Mouse (Mus musculus) liver, embryonic 15.5 days (tissue): Measurements from ENCODE around the gene Gprc5d. TPM values are rescaled to one million over a fixed set of nuclear protein-coding genes. Genes with fewer than 3 reads are reported as not detected.

Source experiments
- ATAC-seq: fragments of 200-750 bp; cut with Nextera tagmentation; 2 replicates; pipeline ENCODE4 v1.8.0; 2017; ENCODE audit warnings: moderate number of reproducible peaks, mild to moderate bottlenecking, moderate library complexity; ENCODE audit not compliant: insufficient read depth
- H3K27ac ChIP-seq: fragments of 300-500 bp; sonication (generic); replicated peaks from 2 replicates; pipeline ENCODE4 v1.5.1; 2015; ENCODE audit warnings: mild to moderate bottlenecking, inconsistent platforms
- H3K27me3 ChIP-seq: fragments of 300-500 bp; sonication (generic); 2 replicates; pipeline ENCODE4 v1.6.1; 2015; ENCODE audit warnings: mild to moderate bottlenecking, inconsistent platforms
- H3K36me3 ChIP-seq: fragments of 300-500 bp; sonication (generic); replicated peaks from 2 replicates; pipeline ENCODE4 v1.6.1; 2015; ENCODE audit warnings: moderate library complexity, mild to moderate bottlenecking, inconsistent platforms
- H3K4me1 ChIP-seq: fragments of 300-500 bp; sonication (generic); replicated peaks from 2 replicates; pipeline ENCODE4 v1.6.1; 2015; ENCODE audit warnings: inconsistent platforms
- H3K4me2 ChIP-seq: fragments of 300-500 bp; sonication (generic); 2 replicates; pipeline ENCODE4 v1.6.1; 2015; ENCODE audit warnings: moderate library complexity, mild to moderate bottlenecking, inconsistent platforms
- H3K4me3 ChIP-seq: fragments of 300-500 bp; sonication (generic); replicated peaks from 2 replicates; pipeline ENCODE4 v1.5.1; 2015; ENCODE audit warnings: mild to moderate bottlenecking, inconsistent platforms
- H3K9ac ChIP-seq: fragments of 300-500 bp; sonication (generic); 2 replicates; pipeline ENCODE4 v1.6.1; 2015; ENCODE audit warnings: moderate library complexity, mild to moderate bottlenecking, inconsistent platforms
- H3K9me3 ChIP-seq: fragments of 300-500 bp; sonication (generic); replicated peaks from 2 replicates; pipeline ENCODE4 v1.6.1; 2016; ENCODE audit warnings: inconsistent platforms
- WGBS: fragments of 180-500 bp; shearing (Covaris S2); methylation state at CpG from one replicate; pipeline ENCODE4 v1.1.7; 2015; ENCODE audit warnings: mixed read lengths; ENCODE audit not compliant: insufficient replicate concordance; 5-methylcytosine and 5-hydroxymethylcytosine counted together
- polyA plus RNA-seq: library from polyadenylated mRNA; unstranded; fragments of >200 nt; fragmentation: Nextera tagmentation; extraction: Ambion mirVana; gene quantifications from 2 replicates; pipeline ENCODE4 v1.2.1, GENCODE M21; 2015

Gprc5d gene
- polyA plus RNA-seq, 1 experiment from 2014 or later = 0.15 TPM

- Histone ChIP-seq H3K27ac (no peak overlapping the region), H3K4me1 (no peaks in the 10 kb centered on the region), H3K4me2 (no peak overlapping the region), H3K27me3 (peaks cover 4% of the 10 kb centered on the region; the same call in 1 of the 2 replicates), H3K36me3 (no peaks in the 10 kb centered on the region), H3K4me3 (no peak overlapping the region), H3K9me3 (no peaks in the 10 kb centered on the region), H3K9ac (no peak overlapping the region)
- no peak for ATAC-seq
- 64% methylated on average over 15 of the region's 15 CpGs for WGBS
Observed at GRCm38 (mm10) chr6:135100787-135101472, 17.2 kb downstream of the Gprc5d start.

GRCm38 (mm10) chr6:135092798-135093470, 25.1 kb downstream of the Gprc5d start:
- H3K27ac ChIP-seq = no peak overlapping the region
- ATAC-seq = no peak
- H3K36me3 ChIP-seq = no peaks in the 10 kb centered on the region
- H3K9me3 ChIP-seq = no peaks in the 10 kb centered on the region
- 68% methylated on average over 12 of the region's 12 CpGs for WGBS
- no peaks in the 10 kb centered on the region for H3K4me1 ChIP-seq
- H3K27me3 ChIP-seq = no peaks in the 10 kb centered on the region
- H3K4me2 ChIP-seq = no peak overlapping the region
- H3K4me3 ChIP-seq = no peak overlapping the region
- H3K9ac ChIP-seq = no peak overlapping the region

GRCm38 (mm10) chr6:135090661-135091060, 27.4 kb downstream of the Gprc5d start:
- no peak for ATAC-seq
- H3K4me2 ChIP-seq = no peak overlapping the region
- H3K9ac ChIP-seq = no peak overlapping the region
- no peaks in the 10 kb centered on the region for H3K9me3 ChIP-seq
- H3K4me3 ChIP-seq = no peak overlapping the region
- H3K27me3 ChIP-seq = no peaks in the 10 kb centered on the region
- H3K36me3 ChIP-seq = no peaks in the 10 kb centered on the region
- no peaks in the 10 kb centered on the region for H3K4me1 ChIP-seq
- WGBS = 67% methylated on average over 4 of the region's 4 CpGs
- H3K27ac ChIP-seq = no peak overlapping the region

DNA sequence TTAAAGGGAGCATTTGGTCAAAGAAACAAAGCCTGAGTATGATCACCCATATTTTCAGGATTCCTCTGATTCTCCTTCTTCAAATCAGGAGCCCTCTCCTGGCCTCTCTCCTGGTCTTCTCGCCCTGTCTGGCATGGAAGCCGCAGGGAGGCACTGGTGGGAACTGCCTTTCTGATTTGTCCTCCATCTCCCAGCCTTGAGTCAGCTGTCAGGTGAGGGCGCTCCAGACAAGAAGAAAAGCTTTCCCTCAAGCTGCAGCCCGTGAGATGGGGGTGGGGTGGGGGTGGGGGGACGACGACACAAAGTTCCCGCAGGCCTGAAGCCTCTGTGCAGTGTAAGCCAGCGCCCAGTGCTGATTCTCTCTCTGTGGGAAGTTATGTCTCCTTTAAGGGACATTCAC, 28.3 kb downstream of the Gprc5d start:
- H3K4me2 ChIP-seq = no peak overlapping the region
- no peaks in the 10 kb centered on the region for H3K4me1 ChIP-seq
- H3K27ac ChIP-seq = no peak overlapping the region
- no peak for ATAC-seq
- no peaks in the 10 kb centered on the region for H3K27me3 ChIP-seq
- WGBS = 32% methylated on average over 8 of the region's 8 CpGs
- H3K9ac ChIP-seq = no peak overlapping the region
- H3K9me3 ChIP-seq = no peaks in the 10 kb centered on the region
- no peaks in the 10 kb centered on the region for H3K36me3 ChIP-seq
- H3K4me3 ChIP-seq = no peak overlapping the region

DNA sequence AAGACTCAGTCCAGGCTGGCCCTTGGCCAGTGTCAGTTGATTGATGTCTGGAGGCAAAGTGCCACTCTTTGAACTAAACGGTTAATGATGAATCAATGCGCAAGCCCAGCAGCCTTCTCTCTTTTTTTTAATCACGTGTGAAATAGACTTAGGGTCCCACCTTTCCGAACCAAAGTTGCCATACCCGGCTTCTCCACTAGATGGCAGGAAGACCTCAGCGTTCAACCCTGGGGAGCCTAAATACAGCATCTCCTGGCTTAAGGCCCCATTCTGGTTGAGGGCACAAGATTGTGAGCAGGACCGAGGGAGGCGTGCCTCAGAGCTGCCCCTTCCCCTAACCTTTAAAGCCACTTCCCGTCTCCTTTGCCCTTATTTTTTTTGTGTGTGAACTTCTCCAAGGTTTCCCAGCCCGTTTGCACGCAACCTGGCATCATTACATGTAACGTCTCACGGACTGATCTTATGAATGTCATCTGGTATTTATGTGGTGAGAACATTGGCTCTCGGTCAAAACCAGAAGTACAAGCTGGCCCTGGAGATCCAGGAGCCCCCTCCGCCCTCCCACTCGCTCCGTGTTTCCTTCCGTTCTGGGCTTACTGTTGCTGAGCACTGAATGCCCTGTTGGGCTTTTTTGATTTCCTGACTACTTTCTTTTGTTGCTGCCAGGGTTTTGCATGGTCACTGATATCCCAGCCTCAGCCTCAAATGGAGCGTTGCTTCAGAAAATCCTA, 30.2 kb downstream of the Gprc5d start:
- Histone ChIP-seq H3K4me3 (no peak overlapping the region), H3K27ac (no peak overlapping the region), H3K9ac (no peak overlapping the region), H3K9me3 (no peaks in the 10 kb centered on the region), H3K4me1 (no peaks in the 10 kb centered on the region), H3K27me3 (no peaks in the 10 kb centered on the region), H3K4me2 (peak overlapping the region; percentile 16; the same call in 1 of the 2 replicates), H3K36me3 (no peaks in the 10 kb centered on the region)
- ATAC-seq = no peak; the same call in 1 of the 2 replicates
- WGBS = 19% methylated on average over 19 of the region's 19 CpGs

- Histone ChIP-seq H3K27me3 (no peaks in the 10 kb centered on the region), H3K9me3 (no peaks in the 10 kb centered on the region), H3K4me1 (no peaks in the 10 kb centered on the region), H3K9ac (no peak overlapping the region), H3K4me2 (no peak overlapping the region), H3K4me3 (no peak overlapping the region), H3K36me3 (no peaks in the 10 kb centered on the region), H3K27ac (no peak overlapping the region)
- 63% methylated on average over 1 of the region's 1 CpGs for WGBS
- no peak for ATAC-seq
Observed at GRCm38 (mm10) chr6:135085703-135086102, 32.4 kb downstream of the Gprc5d start.

- no peaks in the 10 kb centered on the region for H3K9me3 ChIP-seq
- no peak overlapping the region for H3K27ac ChIP-seq
- H3K4me2 ChIP-seq = no peak overlapping the region
- no peak overlapping the region for H3K4me3 ChIP-seq
- no peak for ATAC-seq
- WGBS = 57% methylated on average over 10 of the region's 10 CpGs
- H3K36me3 ChIP-seq = no peaks in the 10 kb centered on the region
- no peaks in the 10 kb centered on the region for H3K27me3 ChIP-seq
- no peaks in the 10 kb centered on the region for H3K4me1 ChIP-seq
- no peak overlapping the region for H3K9ac ChIP-seq
Observed at GRCm38 (mm10) chr6:135083991-135084502, 34.0 kb downstream of the Gprc5d start.

- H3K4me1 ChIP-seq = no peaks in the 10 kb centered on the region
- H3K27ac ChIP-seq = no peak overlapping the region
- no peak overlapping the region for H3K9ac ChIP-seq
- H3K4me3 ChIP-seq = no peak overlapping the region
- ATAC-seq = no peak
- no peak overlapping the region for H3K4me2 ChIP-seq
- no peaks in the 10 kb centered on the region for H3K27me3 ChIP-seq
- no peaks in the 10 kb centered on the region for H3K36me3 ChIP-seq
- H3K9me3 ChIP-seq = no peaks in the 10 kb centered on the region
- WGBS = 54% methylated on average over 12 of the region's 12 CpGs
Observed at GRCm38 (mm10) chr6:135078420-135078819, 39.7 kb downstream of the Gprc5d start.

GRCm38 (mm10) chr6:135076202-135076601, 41.9 kb downstream of the Gprc5d start:
- ATAC-seq = no peak
- no peak overlapping the region for H3K4me3 ChIP-seq
- H3K36me3 ChIP-seq = no peaks in the 10 kb centered on the region
- no peaks in the 10 kb centered on the region for H3K4me1 ChIP-seq
- no peak overlapping the region for H3K27ac ChIP-seq
- no peaks in the 10 kb centered on the region for H3K27me3 ChIP-seq
- H3K9ac ChIP-seq = no peak overlapping the region
- H3K4me2 ChIP-seq = no peak overlapping the region
- WGBS = 45% methylated on average over 3 of the region's 3 CpGs
- no peaks in the 10 kb centered on the region for H3K9me3 ChIP-seq

DNA sequence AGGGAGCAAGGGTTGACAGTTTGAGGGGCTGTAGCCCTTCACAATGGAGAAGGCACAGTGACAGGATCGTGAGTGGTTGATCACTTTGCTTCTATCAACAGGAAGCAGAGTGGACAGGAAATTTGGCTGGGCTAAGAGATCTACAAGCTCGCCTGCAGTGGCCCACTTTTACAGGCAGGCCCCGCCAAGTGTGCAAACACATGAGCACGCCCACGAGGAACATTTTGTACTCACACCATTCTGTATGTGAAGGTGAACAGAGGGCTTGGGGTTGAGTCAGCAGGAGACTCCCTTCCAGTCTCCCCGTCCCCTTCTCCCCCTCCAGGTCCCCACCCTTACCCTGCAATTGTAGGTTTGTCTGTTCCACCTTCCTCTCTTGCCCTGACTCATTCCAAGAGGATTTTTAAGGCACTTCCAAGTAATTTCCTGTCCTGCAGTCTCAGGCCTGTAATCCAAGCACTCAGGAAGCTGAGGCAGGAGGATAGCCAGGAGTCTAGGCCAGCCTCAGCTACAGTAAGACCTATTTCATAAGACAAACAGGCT, 43.6 kb downstream of the Gprc5d start:
- no peaks in the 10 kb centered on the region for H3K36me3 ChIP-seq
- no peak for ATAC-seq
- no peak overlapping the region for H3K4me3 ChIP-seq
- no peaks in the 10 kb centered on the region for H3K27me3 ChIP-seq
- no peaks in the 10 kb centered on the region for H3K9me3 ChIP-seq
- no peaks in the 10 kb centered on the region for H3K4me1 ChIP-seq
- H3K9ac ChIP-seq = no peak overlapping the region
- no peak overlapping the region for H3K27ac ChIP-seq
- WGBS = 19% methylated on average over 6 of the region's 6 CpGs
- H3K4me2 ChIP-seq = no peak overlapping the region

- 59% methylated on average over 2 of the region's 2 CpGs for WGBS
- ATAC-seq = no peak
Observed at GRCm38 (mm10) chr6:135070347-135070746, 47.7 kb downstream of the Gprc5d start.

More at GRCm38 (mm10) chr6:135070347-135070746, 47.7 kb downstream of the Gprc5d start:
- no peak overlapping the region for H3K4me3 ChIP-seq
- no peaks in the 10 kb centered on the region for H3K36me3 ChIP-seq
- no peak overlapping the region for H3K4me2 ChIP-seq
- peaks cover 8% of the 10 kb centered on the region for H3K4me1 ChIP-seq
- no peak overlapping the region for H3K9ac ChIP-seq
- H3K9me3 ChIP-seq = no peaks in the 10 kb centered on the region
- H3K27ac ChIP-seq = no peak overlapping the region
- H3K27me3 ChIP-seq = peaks cover 29% of the 10 kb centered on the region
